9 mouse cellular contexts compared by ENCODE assay signal in genomic region chr7:6835351-6835750, GRCm38 (mm10).
DNase-seq lines count a peak whose midpoint lies in the region; ATAC-seq lines count a peak whose summit lies in the region.
"Had no signal": no experiment of that assay in that cellular context is flagged by ENCODE, and none has a peak within 500 bp of the region (broad histone marks: within the 10 kb centered on the region; RNA-seq: fewer than 3 reads in every experiment).

No protein-coding gene starts in this region.

- H3K36me3 ChIP-seq in lung, embryonic 15.5 days, result no peaks in the 10 kb centered on the region
- no peaks in the 10 kb centered on the region for H3K36me3 ChIP-seq in limb, embryonic 11.5 days (ENCODE audit: control insufficient read depth, insufficient read depth, low read length)

- H3K9ac ChIP-seq in lung, embryonic 15.5 days, result no peak overlapping the region
- H3K9ac ChIP-seq in limb, embryonic 11.5 days (ENCODE audit: low read length), result no peak overlapping the region

- peak; percentile 53; the same call in 1 of the 2 replicates for ATAC-seq in lung, embryonic 15.5 days (ENCODE audit: borderline replicate concordance, extremely low read depth, low FRiP score, low TSS enrichment)
- ATAC-seq in limb, embryonic 11.5 days (ENCODE audit: insufficient number of reproducible peaks, low FRiP score, low TSS enrichment, low read depth), result peak; percentile 91
- ATAC-seq: inflammation-experienced regulatory T-cells, adult 6 months had no signal

- 16% methylated on average over 5 of the region's 5 CpGs for WGBS in lung, embryonic 15.5 days
- 1% methylated on average over 5 of the region's 5 CpGs for WGBS in limb, embryonic 11.5 days

- peaks cover 7% of the 10 kb centered on the region; the same call in 1 of the 2 replicates for H3K4me1 ChIP-seq in lung, embryonic 15.5 days
- peaks cover 11% of the 10 kb centered on the region for H3K4me1 ChIP-seq in limb, embryonic 11.5 days (ENCODE audit: control insufficient read depth, insufficient read depth, low read length)

- H3K4me3 ChIP-seq in lung, embryonic 15.5 days, result no peak overlapping the region
- no peak overlapping the region for H3K4me3 ChIP-seq in limb, embryonic 11.5 days (ENCODE audit: low read depth, low read length)

- H3K4me2 ChIP-seq in lung, embryonic 15.5 days, result no peak overlapping the region
- no peak overlapping the region for H3K4me2 ChIP-seq in limb, embryonic 11.5 days (ENCODE audit: low read depth, severe bottlenecking)

- H3K27ac ChIP-seq in lung, embryonic 15.5 days, result peak overlapping the region; percentile 79
- H3K27ac ChIP-seq in limb, embryonic 11.5 days (replicated peaks; ENCODE audit: low read depth, low read length), result peak overlapping the region; percentile 91

- peak; percentile 41 to 43 for DNase-seq in cerebellum, postnatal 14 days
- no peak for DNase-seq in cerebellum, adult 11-12 months
- no peak for DNase-seq in lung, postnatal 14 days
- peak; percentile 87 for DNase-seq in limb, embryonic 11.5 days (ENCODE audit: low spot score)
- DNase-seq in right cerebral cortex, postnatal 14 days, result peak; percentile 21
- DNase-seq in urinary bladder, adult 2 months (ENCODE audit: low spot score), result no peak
- DNase-seq in thymus, postnatal 36 days, result no peak

- H3K27me3 ChIP-seq in lung, embryonic 15.5 days, result no peaks in the 10 kb centered on the region
- no peaks in the 10 kb centered on the region for H3K27me3 ChIP-seq in limb, embryonic 11.5 days (ENCODE audit: control insufficient read depth, insufficient read depth, low read length)

- H3K9me3 ChIP-seq in lung, embryonic 15.5 days, result no peaks in the 10 kb centered on the region
- no peaks in the 10 kb centered on the region for H3K9me3 ChIP-seq in limb, embryonic 11.5 days (ENCODE audit: control insufficient read depth, low read length)

Comparison
In these comparisons a context has a peak if more than half of its experiments do, and no peak if none do; other contexts are left out.
1. DNase-seq: peak in cerebellum, postnatal 14 days (2 of 2), limb, embryonic 11.5 days (single experiment) and right cerebral cortex, postnatal 14 days (single experiment); none in cerebellum, adult 11-12 months (single experiment), lung, postnatal 14 days (single experiment), urinary bladder, adult 2 months (single experiment) and thymus, postnatal 36 days (0 of 2).